Mouse (Mus musculus): ENCODE data around the gene Tcp11.

- no peak for TF ChIP-seq MYOD1 (IDR thresholded peaks at IDR 0.05; ENCODE audit: control insufficient read depth, insufficient read length, low read depth)
- no peak for TF ChIP-seq CTCF (IDR thresholded peaks at IDR 0.05; ENCODE audit: control insufficient read depth, insufficient read depth, insufficient read length)
- TF ChIP-seq MAX (IDR thresholded peaks at IDR 0.05), result no peak
- no peak for TF ChIP-seq FOSL1 (IDR thresholded peaks at IDR 0.05; ENCODE audit: insufficient read depth, low read length, poor library complexity, severe bottlenecking)
- no peak for TF ChIP-seq USF1 (IDR thresholded peaks at IDR 0.05; ENCODE audit: low read depth)
- no peak for TF ChIP-seq MYOG (IDR thresholded peaks at IDR 0.05; ENCODE audit: control insufficient read depth, extremely low read depth, insufficient read length)
- no peak for TF ChIP-seq CEBPB (IDR thresholded peaks at IDR 0.05; ENCODE audit: low read depth)
Observed at GRCm38 (mm10) chr17:28062710-28063109, 17.7 kb downstream of the Tcp11 start.

All from C2C12 (cell line).